Mouse (Mus musculus): ENCODE results near the gene Slc35b1.

- TF ChIP-seq ZNF384 (IDR thresholded peaks at IDR 0.05; ENCODE audit: low read depth, low read length) (no peak), CTCF (conservative IDR thresholded peaks at IDR 0.05 in 1 of 2, IDR thresholded peaks at IDR 0.05 in 1 of 2; ENCODE audit: low read depth in 2 of 2, low read length in 2 of 2) (no peak), E2F4 (IDR thresholded peaks at IDR 0.05; ENCODE audit: insufficient replicate concordance, low read depth, low read length) (no peak), EP300 (IDR thresholded peaks at IDR 0.05; ENCODE audit: low read length) (no peak), UBTF (IDR thresholded peaks at IDR 0.05; ENCODE audit: low read depth, low read length) (no peak), MAFK (IDR thresholded peaks at IDR 0.05; ENCODE audit: insufficient replicate concordance, low read length) (no peak)
These were observed 2.9 kb downstream of the Slc35b1 start for GRCm38 (mm10) chr11:95387354-95387753.

All from CH12.LX (cell line).